Mouse (Mus musculus): ENCODE measurements around the gene Hspa8. TPM values are rescaled to one million over a fixed set of nuclear protein-coding genes. Genes with fewer than 3 reads are reported as not detected.

Gene Hspa8
- polyA plus RNA-seq, 1 experiment, result 2,969 TPM

DNA sequence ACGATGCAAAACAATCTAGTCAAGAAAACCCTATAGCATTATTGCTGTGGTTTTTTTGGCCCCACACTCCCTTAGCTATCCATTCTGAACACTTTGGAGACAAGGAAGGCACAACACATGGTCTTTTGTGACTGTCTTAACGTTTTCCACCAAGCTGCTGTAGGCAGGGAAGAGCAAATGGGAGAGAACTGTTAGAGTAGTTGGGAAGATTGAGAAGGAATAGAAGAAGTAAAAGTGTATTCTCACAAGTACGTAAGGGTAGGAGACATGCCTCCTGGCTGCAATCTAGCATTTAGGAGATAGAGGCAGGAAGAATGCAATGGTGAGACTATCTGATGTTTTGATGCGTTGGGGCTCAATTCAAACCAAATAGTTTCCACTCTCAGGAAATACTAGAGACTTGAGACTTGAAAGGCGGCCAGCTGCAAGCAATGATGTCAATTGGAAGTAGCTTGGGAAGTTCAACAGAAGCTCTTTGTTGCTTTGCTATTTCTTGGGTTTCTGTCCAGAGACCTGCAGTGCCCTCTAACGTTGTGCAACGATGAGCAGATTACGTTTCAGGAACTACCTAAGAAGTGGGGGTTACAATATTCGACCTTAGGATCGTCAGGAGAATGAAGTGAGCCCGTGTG, 6.6 kb downstream of the Hspa8 start:
- DNase-seq, result no peak
- no peaks in the 10 kb centered on the region for H3K4me1 ChIP-seq (replicated peaks; ENCODE audit: control insufficient read depth, insufficient read depth, low read length)
- H3K36me3 ChIP-seq (ENCODE audit: control insufficient read depth, insufficient read depth, low read length), result peaks cover 44% of the 10 kb centered on the region
- no peaks in the 10 kb centered on the region for H3K27me3 ChIP-seq (ENCODE audit: control insufficient read depth, insufficient read depth, low read length)
- 54% methylated on average over 11 of the region's 11 CpGs for WGBS
- no peak overlapping the region for H3K27ac ChIP-seq (ENCODE audit: control insufficient read depth, insufficient read depth, low read length)
- no peak overlapping the region for H3K4me3 ChIP-seq (ENCODE audit: control insufficient read depth, insufficient read depth, low read length)
- TF ChIP-seq POLR2A (IDR thresholded peaks at IDR 0.05; ENCODE audit: control insufficient read depth, extremely low read depth, insufficient read depth, low read length, poor library complexity), result no peak
- TF ChIP-seq CTCF (IDR thresholded peaks at IDR 0.05; ENCODE audit: borderline replicate concordance, control insufficient read depth, extremely low read depth, insufficient read depth, low read length, poor library complexity), result no peak

GRCm38 (mm10) chr9:40808061-40808906, 7.5 kb downstream of the Hspa8 start:
- no peak overlapping the region for H3K27ac ChIP-seq (ENCODE audit: control insufficient read depth, insufficient read depth, low read length)
- no peaks in the 10 kb centered on the region for H3K4me1 ChIP-seq (replicated peaks; ENCODE audit: control insufficient read depth, insufficient read depth, low read length)
- 86% methylated on average over 16 of the region's 16 CpGs for WGBS
- no peaks in the 10 kb centered on the region for H3K27me3 ChIP-seq (ENCODE audit: control insufficient read depth, insufficient read depth, low read length)
- no peak for TF ChIP-seq POLR2A (IDR thresholded peaks at IDR 0.05; ENCODE audit: control insufficient read depth, extremely low read depth, insufficient read depth, low read length, poor library complexity)
- no peak for TF ChIP-seq CTCF (IDR thresholded peaks at IDR 0.05; ENCODE audit: borderline replicate concordance, control insufficient read depth, extremely low read depth, insufficient read depth, low read length, poor library complexity)
- H3K36me3 ChIP-seq (ENCODE audit: control insufficient read depth, insufficient read depth, low read length), result peaks cover 39% of the 10 kb centered on the region
- DNase-seq, result no peak
- no peak overlapping the region for H3K4me3 ChIP-seq (ENCODE audit: control insufficient read depth, insufficient read depth, low read length)

GRCm38 (mm10) chr9:40808907-40809280, 8.1 kb downstream of the Hspa8 start:
- Histone ChIP-seq H3K27ac (ENCODE audit: control insufficient read depth, insufficient read depth, low read length) (no peak overlapping the region), H3K4me3 (ENCODE audit: control insufficient read depth, insufficient read depth, low read length) (no peak overlapping the region), H3K27me3 (ENCODE audit: control insufficient read depth, insufficient read depth, low read length) (no peaks in the 10 kb centered on the region), H3K36me3 (ENCODE audit: control insufficient read depth, insufficient read depth, low read length) (peaks cover 33% of the 10 kb centered on the region), H3K4me1 (replicated peaks; ENCODE audit: control insufficient read depth, insufficient read depth, low read length) (0 out of 2 replicates have a peak, but pooled peaks cover 2% of the 10 kb centered on the region)
- 95% methylated on average over 8 of the region's 8 CpGs for WGBS
- no peak for TF ChIP-seq CTCF (IDR thresholded peaks at IDR 0.05; ENCODE audit: borderline replicate concordance, control insufficient read depth, extremely low read depth, insufficient read depth, low read length, poor library complexity)
- TF ChIP-seq POLR2A (IDR thresholded peaks at IDR 0.05; ENCODE audit: control insufficient read depth, extremely low read depth, insufficient read depth, low read length, poor library complexity), result no peak
- DNase-seq, result no peak

DNA sequence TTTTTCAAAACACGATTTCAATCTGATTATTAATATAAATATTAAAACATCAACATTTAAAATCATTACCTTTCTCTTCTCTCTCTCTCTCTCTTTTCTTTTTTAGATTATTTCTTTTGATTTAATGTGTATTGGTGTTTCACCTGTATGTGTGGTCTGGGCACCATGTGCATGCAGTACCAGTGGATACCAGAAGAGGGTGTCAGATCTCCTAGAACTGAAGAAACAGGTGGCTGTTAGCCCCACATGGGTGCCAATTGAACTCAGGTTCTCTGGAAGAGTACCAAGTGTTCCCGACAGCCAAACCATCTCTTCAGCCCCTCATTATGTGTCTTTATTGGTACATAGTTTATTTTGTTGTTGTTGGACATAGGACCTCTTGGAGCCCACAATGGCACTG, 11.1 kb downstream of the Hspa8 start:
- H3K27me3 ChIP-seq (ENCODE audit: control insufficient read depth, insufficient read depth, low read length), result no peaks in the 10 kb centered on the region
- peaks cover 6% of the 10 kb centered on the region; the same call in 1 of the 2 replicates for H3K36me3 ChIP-seq (ENCODE audit: control insufficient read depth, insufficient read depth, low read length)
- no peak overlapping the region for H3K27ac ChIP-seq (ENCODE audit: control insufficient read depth, insufficient read depth, low read length)
- peak; percentile 32 for DNase-seq
- H3K4me3 ChIP-seq (ENCODE audit: control insufficient read depth, insufficient read depth, low read length), result no peak overlapping the region
- no peak for TF ChIP-seq CTCF (IDR thresholded peaks at IDR 0.05; ENCODE audit: borderline replicate concordance, control insufficient read depth, extremely low read depth, insufficient read depth, low read length, poor library complexity)
- no peak for TF ChIP-seq POLR2A (IDR thresholded peaks at IDR 0.05; ENCODE audit: control insufficient read depth, extremely low read depth, insufficient read depth, low read length, poor library complexity)
- WGBS, result 90% methylated on average over 2 of the region's 2 CpGs
- 0 out of 2 replicates have a peak, but pooled peaks cover 2% of the 10 kb centered on the region for H3K4me1 ChIP-seq (replicated peaks; ENCODE audit: control insufficient read depth, insufficient read depth, low read length)

DNA sequence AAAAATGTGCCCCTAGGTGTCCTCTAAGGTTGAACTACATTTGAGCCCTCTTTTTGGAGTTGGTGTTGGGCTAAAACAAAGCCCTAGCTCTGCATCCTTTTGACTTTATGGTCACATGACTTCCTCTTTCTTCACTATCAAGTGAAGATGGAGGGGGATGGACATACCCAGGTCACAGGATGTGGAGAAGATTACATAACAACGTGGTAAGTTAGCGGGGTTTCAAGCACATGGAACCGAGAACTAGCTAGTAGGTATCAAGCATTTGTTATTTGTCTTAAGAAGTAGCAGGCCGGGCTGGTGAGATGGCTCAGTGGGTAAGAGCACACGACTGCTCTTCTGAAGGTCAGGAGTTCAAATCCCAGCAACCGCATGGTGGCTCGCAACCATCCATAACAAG, 13.3 kb downstream of the Hspa8 start:
- 55% methylated on average over 7 of the region's 7 CpGs for WGBS
- H3K27ac ChIP-seq (ENCODE audit: control insufficient read depth, insufficient read depth, low read length), result no peak overlapping the region
- H3K4me3 ChIP-seq (ENCODE audit: control insufficient read depth, insufficient read depth, low read length), result no peak overlapping the region
- 0 out of 2 replicates have a peak, but pooled peaks cover 2% of the 10 kb centered on the region for H3K4me1 ChIP-seq (replicated peaks; ENCODE audit: control insufficient read depth, insufficient read depth, low read length)
- TF ChIP-seq CTCF (IDR thresholded peaks at IDR 0.05; ENCODE audit: borderline replicate concordance, control insufficient read depth, extremely low read depth, insufficient read depth, low read length, poor library complexity) (no peak), POLR2A (IDR thresholded peaks at IDR 0.05; ENCODE audit: control insufficient read depth, extremely low read depth, insufficient read depth, low read length, poor library complexity) (no peak)
- no peak for DNase-seq
- H3K36me3 ChIP-seq (ENCODE audit: control insufficient read depth, insufficient read depth, low read length), result no peaks in the 10 kb centered on the region
- no peaks in the 10 kb centered on the region for H3K27me3 ChIP-seq (ENCODE audit: control insufficient read depth, insufficient read depth, low read length)

GRCm38 (mm10) chr9:40817325-40818028, 16.7 kb downstream of the Hspa8 start:
- no peaks in the 10 kb centered on the region for H3K27me3 ChIP-seq (ENCODE audit: control insufficient read depth, insufficient read depth, low read length)
- no peak for DNase-seq
- H3K36me3 ChIP-seq (ENCODE audit: control insufficient read depth, insufficient read depth, low read length), result no peaks in the 10 kb centered on the region
- 97% methylated on average over 5 of the region's 5 CpGs for WGBS
- H3K4me3 ChIP-seq (ENCODE audit: control insufficient read depth, insufficient read depth, low read length), result no peak overlapping the region
- no peak for TF ChIP-seq POLR2A (IDR thresholded peaks at IDR 0.05; ENCODE audit: control insufficient read depth, extremely low read depth, insufficient read depth, low read length, poor library complexity)
- TF ChIP-seq CTCF (IDR thresholded peaks at IDR 0.05; ENCODE audit: borderline replicate concordance, control insufficient read depth, extremely low read depth, insufficient read depth, low read length, poor library complexity), result no peak
- H3K4me1 ChIP-seq (replicated peaks; ENCODE audit: control insufficient read depth, insufficient read depth, low read length), result 0 out of 2 replicates have a peak, but pooled peaks cover 2% of the 10 kb centered on the region
- H3K27ac ChIP-seq (ENCODE audit: control insufficient read depth, insufficient read depth, low read length), result no peak overlapping the region
